In genomic region chr2:76610326-76611104, GRCm38 (mm10) we compare ENCODE assay signal across 17 mouse cellular contexts. TPM values are rescaled to one million over a fixed set of nuclear protein-coding genes. Genes with fewer than 3 reads are reported as not detected.
DNase-seq lines count a peak whose midpoint lies in the region; ATAC-seq and TF ChIP-seq lines count a peak whose summit lies in the region.
"Had no signal": no experiment of that assay in that cellular context is flagged by ENCODE, and none has a peak within 500 bp of the region (broad histone marks: within the 10 kb centered on the region; RNA-seq: fewer than 3 reads in every experiment).

No protein-coding gene starts in this region.

- no peaks in the 10 kb centered on the region for H3K4me1 ChIP-seq in midbrain, embryonic 16.5 days (ENCODE audit: control insufficient read depth, insufficient read depth, low read length)
- H3K4me1 ChIP-seq: embryonic facial prominence, embryonic 15.5 days; hindbrain, embryonic 13.5 days; limb, embryonic 10.5 days; midbrain, embryonic 15.5 days had no signal

- no peak for TF ChIP-seq CTCF in brain, embryonic 14.5 days (IDR thresholded peaks at IDR 0.05; ENCODE audit: borderline replicate concordance, extremely low read depth, insufficient read depth, insufficient read length)

- H3K9ac ChIP-seq in midbrain, embryonic 16.5 days (ENCODE audit: low read depth, low read length): no peak overlapping the region
- H3K9ac ChIP-seq: embryonic facial prominence, embryonic 15.5 days; forebrain, postnatal 0 days; hindbrain, embryonic 13.5 days; midbrain, embryonic 15.5 days had no signal

- no peaks in the 10 kb centered on the region for H3K27me3 ChIP-seq in midbrain, embryonic 16.5 days (ENCODE audit: control insufficient read depth, insufficient read depth, low read depth, low read length)
- H3K27me3 ChIP-seq: embryonic facial prominence, embryonic 15.5 days; hindbrain, embryonic 13.5 days; midbrain, embryonic 15.5 days had no signal

- H3K4me3 ChIP-seq in midbrain, embryonic 16.5 days (ENCODE audit: low read depth, low read length): no peak overlapping the region
- H3K4me3 ChIP-seq: embryonic facial prominence, embryonic 15.5 days; hindbrain, embryonic 13.5 days; limb, embryonic 10.5 days; midbrain, embryonic 15.5 days had no signal

- H3K4me2 ChIP-seq in midbrain, embryonic 16.5 days (ENCODE audit: low read length): no peak overlapping the region
- H3K4me2 ChIP-seq: embryonic facial prominence, embryonic 15.5 days; hindbrain, embryonic 13.5 days; midbrain, embryonic 15.5 days had no signal

- WGBS in midbrain, embryonic 16.5 days: 80% methylated on average over 10 of the region's 10 CpGs

- TF ChIP-seq POLR2A in brain, embryonic 14.5 days (IDR thresholded peaks at IDR 0.05; ENCODE audit: borderline replicate concordance, extremely low read depth, insufficient read depth, insufficient read length, poor library complexity, severe bottlenecking): no peak

- H3K9me3 ChIP-seq in midbrain, embryonic 16.5 days (replicated peaks; ENCODE audit: control insufficient read depth, low read length, poor library complexity, severe bottlenecking): no peaks in the 10 kb centered on the region
- H3K9me3 ChIP-seq: embryonic facial prominence, embryonic 15.5 days; hindbrain, embryonic 13.5 days; limb, embryonic 10.5 days; midbrain, embryonic 15.5 days had no signal

- DNase-seq in urinary bladder, postnatal 14 days (ENCODE audit: low spot score): peak; percentile 71
- DNase-seq in urinary bladder, adult 2 months (ENCODE audit: low spot score): no peak
- DNase-seq in brain, embryonic 14.5 days (ENCODE audit: low read depth): peak; percentile 25
- peak; percentile 20 for DNase-seq in lung, postnatal 10 days
- DNase-seq in urinary bladder, postnatal 36 days (ENCODE audit: low spot score in 2 of 2): peak; percentile 33 to 39
- DNase-seq in spleen, postnatal 4 days (ENCODE audit: low spot score in 2 of 2): no peak
- no peak for DNase-seq in right cerebral cortex, postnatal 25 days
- DNase-seq: cerebellum, postnatal 25 days; forebrain, postnatal 0 days; gastrocnemius, postnatal 10 days had no signal

- H3K27ac ChIP-seq in midbrain, embryonic 16.5 days (ENCODE audit: low read length): no peak overlapping the region
- H3K27ac ChIP-seq: embryonic facial prominence, embryonic 15.5 days; hindbrain, embryonic 13.5 days; limb, embryonic 10.5 days; midbrain, embryonic 15.5 days had no signal

- no peak for ATAC-seq in midbrain, embryonic 16.5 days
- ATAC-seq: forebrain, postnatal 0 days; midbrain, embryonic 15.5 days had no signal

- no peaks in the 10 kb centered on the region for H3K36me3 ChIP-seq in midbrain, embryonic 16.5 days (ENCODE audit: control insufficient read depth, insufficient read depth, low read length)
- H3K36me3 ChIP-seq: embryonic facial prominence, embryonic 15.5 days; hindbrain, embryonic 13.5 days; limb, embryonic 10.5 days; midbrain, embryonic 15.5 days had no signal

RNA-seq across cellular contexts. Expression of gene Prkra, which starts 37.3 kb away (rescaled TPM):
- 36.5 and 40.3 TPM in 2 replicates for polyA plus RNA-seq in urinary bladder, adult 2 months (2012; rRNA removed)
- 85.8 and 89.5 TPM in 2 replicates for polyA plus RNA-seq in brain, embryonic 14.5 days (2012; rRNA removed)
- 114 and 119 TPM in 2 replicates for polyA plus RNA-seq in midbrain, embryonic 16.5 days (2015; fragmentation: Nextera tagmentation; extraction: Ambion mirVana)

RNA-seq across cellular contexts. Expression of gene Pjvk, which starts 37.8 kb away (rescaled TPM):
- polyA plus RNA-seq in urinary bladder, adult 2 months (2012; rRNA removed): 0.09 and 0.10 TPM in 2 replicates
- 0.42 and 0.55 TPM in 2 replicates for polyA plus RNA-seq in brain, embryonic 14.5 days (2012; rRNA removed)
- 0.51 and 0.94 TPM in 2 replicates for polyA plus RNA-seq in midbrain, embryonic 16.5 days (2015; fragmentation: Nextera tagmentation; extraction: Ambion mirVana)
- polyA plus RNA-seq: heart, embryonic 14.5 days; liver, embryonic 16.5 days had no signal

Comparison
In these comparisons a context has a peak if more than half of its experiments do, and no peak if none do; other contexts are left out.
1. DNase-seq: peak in urinary bladder, postnatal 14 days (single experiment), brain, embryonic 14.5 days (single experiment), lung, postnatal 10 days (single experiment) and urinary bladder, postnatal 36 days (2 of 2); none in urinary bladder, adult 2 months (single experiment), spleen, postnatal 4 days (0 of 2) and right cerebral cortex, postnatal 25 days (single experiment).